Mouse (Mus musculus) liver, embryonic 11.5 days (tissue): ENCODE data around the gene Vmn1r4. TPM values are rescaled to one million over a fixed set of nuclear protein-coding genes. Genes with fewer than 3 reads are reported as not detected.

Experiments
- ATAC-seq: fragments of 200-750 bp; cut with Nextera tagmentation; replicated peaks from 2 replicates; pipeline ENCODE4 v1.8.0; 2017; ENCODE audit warnings: moderate number of reproducible peaks, mild to moderate bottlenecking, moderate TSS enrichment, moderate library complexity; ENCODE audit not compliant: low FRiP score
- DNase-seq: peaks from one replicate; pipeline ENCODE4 v3.0.0-alpha.2; 2017; ENCODE audit warnings: low spot score
- H3K27ac ChIP-seq: fragments of 300-500 bp; sonication (generic); 2 replicates; pipeline ENCODE4 v1.5.1; 2014; ENCODE audit warnings: mild to moderate bottlenecking, low read depth, low read length, control low read depth
- H3K27me3 ChIP-seq: fragments of 300-500 bp; sonication (generic); replicated peaks from 2 replicates; pipeline ENCODE4 v1.6.1; 2014; ENCODE audit warnings: low read length, mixed read lengths; ENCODE audit not compliant: control insufficient read depth, insufficient read depth
- H3K36me3 ChIP-seq: fragments of 300-500 bp; sonication (generic); 2 replicates; pipeline ENCODE4 v1.6.1; 2014; ENCODE audit warnings: mild to moderate bottlenecking, low read length, moderate library complexity, mixed read lengths; ENCODE audit not compliant: control insufficient read depth, insufficient read depth
- H3K4me1 ChIP-seq: fragments of 300-500 bp; sonication (generic); replicated peaks from 2 replicates; pipeline ENCODE4 v1.6.1; 2014; ENCODE audit warnings: low read length, mixed read lengths; ENCODE audit not compliant: control insufficient read depth, insufficient read depth
- H3K4me2 ChIP-seq: fragments of 300-500 bp; sonication (generic); 2 replicates; pipeline ENCODE4 v1.6.1; 2014; ENCODE audit warnings: mild to moderate bottlenecking, control low read depth, moderate library complexity
- H3K4me3 ChIP-seq: fragments of 300-500 bp; sonication (generic); 2 replicates; pipeline ENCODE4 v1.5.1; 2014; ENCODE audit warnings: low read depth, low read length, control low read depth
- H3K9ac ChIP-seq: fragments of 300-500 bp; sonication (generic); 2 replicates; pipeline ENCODE4 v1.6.1; 2014; ENCODE audit warnings: low read depth, low read length, control low read depth
- H3K9me3 ChIP-seq: fragments of 300-500 bp; sonication (generic); 2 replicates; pipeline ENCODE4 v1.6.1; 2016; ENCODE audit warnings: low read length, inconsistent platforms, mixed read lengths; ENCODE audit not compliant: control insufficient read depth
- WGBS: fragments of 180-500 bp; shearing (Covaris S2); extraction: QIAGEN DNeasy Blood & Tissue Kit; methylation state at CpG from one replicate; pipeline ENCODE4 v1.1.7; 2014; 5-methylcytosine and 5-hydroxymethylcytosine counted together
- polyA plus RNA-seq: library from polyadenylated mRNA; unstranded; fragments of >200 nt; fragmentation: Nextera tagmentation; extraction: Ambion mirVana; gene quantifications from 2 replicates; pipeline ENCODE4 v1.2.1, GENCODE M21; 2014

Gene Vmn1r4
- polyA plus RNA-seq, 1 experiment from 2014 or later = 0.18 TPM

DNA sequence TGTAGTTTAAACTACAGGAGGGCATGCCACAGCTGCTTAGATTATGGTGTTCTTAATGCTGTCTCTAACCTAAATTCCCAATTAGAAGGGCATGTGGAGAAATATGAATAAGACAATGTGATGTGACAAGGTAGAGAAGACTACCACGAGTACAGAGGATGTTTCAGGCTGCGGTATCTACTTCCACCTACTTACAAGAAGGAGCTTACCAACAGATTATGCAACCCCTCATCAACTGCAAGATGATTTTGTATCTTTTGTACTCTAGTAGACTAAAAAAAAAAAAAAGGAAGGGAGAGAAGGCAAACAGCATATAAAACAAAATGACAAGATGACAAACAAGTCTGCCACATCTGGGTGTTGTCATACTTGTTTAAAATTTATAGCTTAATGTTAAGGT is 15.4 kb upstream of the Vmn1r4 start:
- peaks cover 71% of the 10 kb centered on the region for H3K4me1 ChIP-seq
- H3K27ac ChIP-seq = no peak overlapping the region
- no peak overlapping the region for H3K9ac ChIP-seq

DNA sequence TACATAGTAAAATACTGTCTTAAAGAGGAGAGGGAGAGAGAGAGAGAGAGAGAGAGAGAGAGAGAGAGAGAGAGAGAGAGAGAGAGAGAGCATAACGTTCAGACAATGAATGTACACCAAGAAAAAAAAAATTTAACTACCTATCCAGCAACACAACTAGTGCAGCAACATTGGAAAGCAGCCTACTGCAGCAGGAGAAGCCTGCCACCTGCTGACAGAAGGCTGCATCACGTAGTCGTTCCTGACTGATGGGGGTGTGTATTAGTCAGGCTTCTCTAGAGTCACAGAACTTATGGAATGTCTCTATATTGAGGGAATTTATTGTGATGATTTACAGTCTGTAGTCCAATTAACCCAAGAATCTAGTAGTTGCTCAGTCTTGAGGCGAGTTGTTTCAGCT is 14.9 kb upstream of the Vmn1r4 start:
- Histone ChIP-seq H3K9me3 (no peaks in the 10 kb centered on the region), H3K4me2 (no peak overlapping the region), H3K27ac (no peak overlapping the region), H3K9ac (no peak overlapping the region), H3K36me3 (no peaks in the 10 kb centered on the region), H3K4me1 (peaks cover 72% of the 10 kb centered on the region), H3K27me3 (no peaks in the 10 kb centered on the region), H3K4me3 (no peak overlapping the region)
- ATAC-seq (peak; percentile 57; the same call in 1 of the 2 replicates), DNase-seq (no peak)
- 9% methylated on average over 4 of the region's 4 CpGs for WGBS

More for the DNA sequence above, 15.4 kb upstream of the Vmn1r4 start:
- H3K9me3 ChIP-seq = no peaks in the 10 kb centered on the region
- no peak overlapping the region for H3K4me2 ChIP-seq
- WGBS = 72% methylated on average over 2 of the region's 2 CpGs
- ATAC-seq (no peak), DNase-seq (no peak)
- no peak overlapping the region for H3K4me3 ChIP-seq
- no peaks in the 10 kb centered on the region for H3K36me3 ChIP-seq
- no peaks in the 10 kb centered on the region for H3K27me3 ChIP-seq

DNA sequence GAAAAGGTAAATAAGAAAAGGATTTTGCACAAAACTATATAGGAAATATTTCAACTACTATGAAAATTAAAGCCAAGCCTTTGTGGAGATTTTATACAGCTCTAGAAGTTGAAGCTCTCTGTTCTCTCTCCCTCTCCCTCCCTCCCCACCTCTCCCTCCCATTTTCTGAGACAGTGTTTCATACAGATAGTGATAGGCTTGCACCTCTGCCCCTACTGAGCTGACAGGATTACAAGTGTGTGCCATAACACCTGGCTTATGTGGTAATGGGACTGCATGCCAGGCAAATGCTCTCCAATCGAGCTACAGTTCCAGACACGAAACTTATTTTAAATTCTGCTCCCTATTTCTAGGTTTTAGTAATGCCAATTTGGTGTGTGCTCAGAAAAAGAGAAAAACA is 12.9 kb upstream of the Vmn1r4 start:
- H3K4me3 ChIP-seq = no peak overlapping the region
- H3K9ac ChIP-seq = no peak overlapping the region
- H3K36me3 ChIP-seq = no peaks in the 10 kb centered on the region; the same call in 1 of the 2 replicates
- ATAC-seq (peak; percentile 91), DNase-seq (no peak)
- peaks cover 6% of the 10 kb centered on the region for H3K9me3 ChIP-seq
- 50% methylated on average over 2 of the region's 2 CpGs for WGBS
- no peaks in the 10 kb centered on the region for H3K27me3 ChIP-seq
- H3K27ac ChIP-seq = peak overlapping the region; percentile 62; the same call in 1 of the 2 replicates
- peak overlapping the region; percentile 43 for H3K4me2 ChIP-seq
- H3K4me1 ChIP-seq = peaks cover 65% of the 10 kb centered on the region

DNA sequence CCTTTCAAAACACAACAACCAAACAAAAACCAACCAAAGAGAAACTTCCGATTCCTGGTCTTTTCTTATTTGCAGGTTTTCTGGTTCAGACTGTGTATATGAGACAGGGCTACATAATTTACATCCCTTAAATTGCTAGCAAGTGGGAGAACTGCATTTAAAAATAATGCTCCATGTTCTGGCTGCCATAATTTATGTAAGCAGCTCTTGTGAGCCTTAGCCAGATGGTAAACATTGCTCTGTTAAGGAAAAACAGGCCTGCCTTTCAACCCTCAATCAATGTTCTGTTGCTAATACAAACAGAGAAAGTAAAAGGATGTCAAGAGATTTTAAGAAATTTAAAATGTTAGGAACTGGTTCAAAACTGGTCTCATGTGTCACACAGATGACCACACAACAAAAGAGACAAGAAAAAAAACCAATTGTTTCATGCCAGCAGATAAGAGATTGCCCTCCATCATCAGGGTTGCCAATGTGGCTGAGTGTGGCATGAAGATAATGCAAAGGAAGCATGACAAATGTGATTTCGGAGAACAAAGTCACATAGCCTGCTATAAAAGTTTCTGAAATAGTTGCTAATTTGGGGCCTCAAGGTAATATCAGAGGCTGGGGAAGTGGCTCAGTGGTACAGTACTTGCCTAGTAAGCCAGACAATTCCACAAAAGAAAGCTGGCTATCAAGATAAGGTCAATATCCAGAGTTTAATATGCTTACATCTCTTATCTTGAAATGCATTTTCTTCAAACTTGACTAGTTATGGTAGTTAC is 10.5 kb upstream of the Vmn1r4 start:
- Histone ChIP-seq H3K36me3 (no peaks in the 10 kb centered on the region; the same call in 1 of the 2 replicates), H3K27ac (peak overlapping the region; percentile 68), H3K4me2 (peak overlapping the region; percentile 50), H3K4me1 (peaks cover 68% of the 10 kb centered on the region), H3K9me3 (peaks cover 6% of the 10 kb centered on the region), H3K27me3 (no peaks in the 10 kb centered on the region), H3K4me3 (no peak overlapping the region), H3K9ac (no peak overlapping the region)
- 68% methylated on average over 2 of the region's 2 CpGs for WGBS
- ATAC-seq = peak; percentile 32
- no peak for DNase-seq

DNA sequence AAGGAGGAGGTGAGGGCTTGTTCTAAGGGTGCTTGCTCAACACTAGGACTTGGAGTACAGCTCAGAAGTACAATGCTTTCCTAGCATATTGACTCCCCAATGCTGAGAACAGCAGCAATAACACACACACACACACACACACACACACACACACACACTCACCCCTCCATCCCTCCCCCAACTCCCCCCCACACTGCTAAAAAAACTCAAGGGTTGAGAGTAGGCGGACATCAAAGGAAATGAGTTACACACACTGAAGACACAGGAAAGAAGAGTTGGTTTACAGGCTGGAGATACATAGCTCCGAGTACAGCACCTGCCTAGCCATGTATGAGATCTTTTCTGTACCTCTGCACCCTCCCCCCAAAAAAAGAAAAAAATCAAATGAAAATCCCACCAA is 7.5 kb upstream of the Vmn1r4 start:
- H3K4me1 ChIP-seq = peaks cover 69% of the 10 kb centered on the region
- DNase-seq = no peak
- H3K4me2 ChIP-seq = peak overlapping the region; percentile 72
- H3K27ac ChIP-seq = no peak overlapping the region
- H3K4me3 ChIP-seq = no peak overlapping the region
- peaks cover 6% of the 10 kb centered on the region for H3K9me3 ChIP-seq
- no peak for ATAC-seq
- 63% methylated on average over 2 of the region's 2 CpGs for WGBS
- H3K27me3 ChIP-seq = no peaks in the 10 kb centered on the region
- no peaks in the 10 kb centered on the region; the same call in 1 of the 2 replicates for H3K36me3 ChIP-seq
- H3K9ac ChIP-seq = no peak overlapping the region

DNA sequence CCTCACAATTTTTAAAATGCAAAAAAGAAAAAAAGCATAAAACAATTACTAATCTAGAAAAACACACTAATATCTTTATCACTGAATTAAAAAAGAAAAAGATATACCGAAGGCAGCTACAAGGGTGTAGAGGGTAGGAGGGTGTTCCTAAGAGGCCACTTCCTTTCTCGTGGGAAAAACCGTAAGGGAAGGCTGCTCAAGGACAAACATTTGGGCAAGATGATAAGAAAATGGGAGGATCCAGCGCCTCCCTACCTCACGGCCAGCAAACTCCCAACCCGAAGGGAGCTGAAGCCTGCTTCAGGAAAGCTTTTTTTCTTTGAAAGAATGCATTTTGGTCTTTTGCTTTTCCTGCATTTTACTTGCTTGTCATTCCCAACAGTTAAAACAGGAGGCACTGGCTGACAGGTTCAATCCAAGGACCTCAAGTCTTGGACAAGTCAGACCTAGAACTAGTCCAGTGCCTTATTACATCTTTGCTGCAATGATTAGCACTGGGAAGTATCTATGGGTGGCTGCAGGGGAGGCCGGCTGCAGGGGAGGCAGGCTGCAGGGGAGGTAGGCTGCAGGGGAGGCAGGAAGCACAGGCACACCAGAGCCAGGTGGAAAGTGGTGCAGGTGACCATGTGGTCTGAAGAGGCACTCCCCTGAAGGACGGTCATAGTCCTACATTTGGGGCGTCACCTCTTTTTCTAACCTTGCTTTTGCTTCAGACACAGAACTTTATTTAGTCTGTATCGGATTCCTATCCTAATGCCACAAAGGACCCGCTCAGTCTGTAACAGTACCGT is 6.0 kb upstream of the Vmn1r4 start:
- Histone ChIP-seq H3K4me1 (peaks cover 62% of the 10 kb centered on the region), H3K9me3 (peaks cover 6% of the 10 kb centered on the region), H3K27me3 (no peaks in the 10 kb centered on the region), H3K4me2 (peak overlapping the region; percentile 72), H3K9ac (peak overlapping the region; percentile 47), H3K27ac (peak overlapping the region; percentile 87), H3K4me3 (peak overlapping the region; percentile 30), H3K36me3 (no peaks in the 10 kb centered on the region; the same call in 1 of the 2 replicates)
- WGBS = 27% methylated on average over 12 of the region's 12 CpGs
- no peak for DNase-seq
- peak; percentile 64 for ATAC-seq

DNA sequence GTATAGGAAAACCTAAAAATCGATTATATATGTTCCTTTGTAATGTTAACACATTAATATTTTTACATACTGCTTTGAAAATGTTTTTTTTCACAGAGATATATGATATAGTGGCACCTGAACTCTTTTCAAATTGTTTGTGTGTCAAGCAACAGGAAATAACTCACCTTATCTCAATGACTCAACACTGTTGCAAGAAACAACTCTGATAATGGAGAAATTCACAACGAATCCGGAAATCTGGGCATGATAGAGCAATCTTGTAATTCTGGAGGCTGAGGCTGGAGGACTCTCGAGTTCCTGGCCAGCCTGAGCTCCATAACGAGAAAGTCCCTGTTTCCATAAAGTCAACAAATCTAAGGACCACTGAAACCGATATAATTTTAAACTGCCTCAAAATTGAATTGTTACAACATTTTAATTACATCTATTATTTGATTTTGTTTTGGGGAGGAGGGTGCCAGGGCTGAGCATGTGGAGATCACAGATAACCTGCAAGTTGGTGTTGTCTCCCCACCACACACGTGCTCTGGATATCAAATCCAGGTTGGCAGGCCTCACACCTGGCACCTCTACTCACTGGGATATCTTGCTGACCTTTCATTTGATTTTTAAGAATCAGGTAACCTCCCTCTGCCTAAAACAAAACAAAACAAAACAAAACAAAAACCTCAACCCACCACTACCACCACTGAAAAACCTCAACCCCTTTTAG is 4.3 kb upstream of the Vmn1r4 start:
- Histone ChIP-seq H3K4me3 (peak overlapping the region; percentile 87; the same call in 1 of the 2 replicates), H3K9ac (no peak overlapping the region; the same call in 1 of the 2 replicates), H3K27me3 (no peaks in the 10 kb centered on the region), H3K27ac (peak overlapping the region; percentile 88), H3K36me3 (no peaks in the 10 kb centered on the region; the same call in 1 of the 2 replicates), H3K4me1 (peaks cover 45% of the 10 kb centered on the region), H3K9me3 (peaks cover 4% of the 10 kb centered on the region), H3K4me2 (peak overlapping the region; percentile 72)
- no peak for ATAC-seq
- WGBS = 40% methylated on average over 7 of the region's 7 CpGs
- no peak for DNase-seq
